Mouse (Mus musculus) C2C12 (cell line): ENCODE measurements around the gene Gdpd1.

Experiments
- CEBPB ChIP-seq: IDR thresholded peaks from one replicate; pipeline ENCODE4 v1.6.1; 2011; ENCODE audit warnings: low read depth, mild to moderate bottlenecking, control low read depth, moderate library complexity
- CTCF ChIP-seq: IDR thresholded peaks from one replicate; pipeline ENCODE4 v1.5.1; 2011; ENCODE audit not compliant: control insufficient read depth, insufficient read depth, insufficient read length
- USF1 ChIP-seq: IDR thresholded peaks from one replicate; pipeline ENCODE4 v1.6.1; 2011; ENCODE audit warnings: low read depth, mild to moderate bottlenecking, control low read depth, moderate library complexity

DNA sequence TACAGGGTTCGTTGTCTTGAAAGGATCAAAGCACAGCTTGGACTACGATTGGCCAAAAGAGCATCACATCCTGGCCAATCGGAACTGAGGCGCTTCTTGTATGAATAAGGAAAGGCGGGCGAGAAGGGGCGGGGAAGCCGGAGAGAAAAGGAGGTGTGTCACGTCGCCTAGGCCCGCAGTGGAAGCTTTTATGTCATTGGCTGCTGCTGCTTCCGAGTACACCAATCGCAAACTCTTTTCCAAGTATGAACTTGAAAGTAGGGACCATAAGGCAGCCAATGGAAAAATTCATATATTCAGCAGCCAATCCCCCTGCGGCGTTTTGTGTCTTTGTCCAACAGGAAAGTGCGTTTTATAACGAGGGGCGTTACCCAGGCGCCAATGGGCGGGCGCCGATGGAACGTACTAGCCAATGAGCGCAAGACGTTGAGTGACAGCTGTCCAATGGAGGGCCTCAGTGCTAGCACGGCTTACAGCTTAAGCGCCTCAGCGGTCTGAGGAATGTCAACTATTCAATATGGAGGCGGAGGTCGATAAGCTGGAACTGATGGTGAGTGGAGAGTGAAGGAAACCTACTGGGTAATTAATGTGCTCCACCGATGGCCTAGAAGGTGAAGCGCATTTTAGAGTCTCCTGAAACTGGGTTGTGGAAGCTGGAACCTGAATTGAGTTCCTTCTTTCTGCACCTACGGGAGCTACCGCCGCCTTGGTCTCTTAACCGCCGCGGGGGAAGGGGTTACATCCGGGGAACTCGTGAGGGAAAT, 35.1 kb upstream of the Gdpd1 start, which contains the start of gene Ska2:
- no peak for TF ChIP-seq CTCF
- TF ChIP-seq USF1, result no peak
- no peak for TF ChIP-seq CEBPB
